Mouse (Mus musculus): ENCODE data around the gene Hsf5.

DNA sequence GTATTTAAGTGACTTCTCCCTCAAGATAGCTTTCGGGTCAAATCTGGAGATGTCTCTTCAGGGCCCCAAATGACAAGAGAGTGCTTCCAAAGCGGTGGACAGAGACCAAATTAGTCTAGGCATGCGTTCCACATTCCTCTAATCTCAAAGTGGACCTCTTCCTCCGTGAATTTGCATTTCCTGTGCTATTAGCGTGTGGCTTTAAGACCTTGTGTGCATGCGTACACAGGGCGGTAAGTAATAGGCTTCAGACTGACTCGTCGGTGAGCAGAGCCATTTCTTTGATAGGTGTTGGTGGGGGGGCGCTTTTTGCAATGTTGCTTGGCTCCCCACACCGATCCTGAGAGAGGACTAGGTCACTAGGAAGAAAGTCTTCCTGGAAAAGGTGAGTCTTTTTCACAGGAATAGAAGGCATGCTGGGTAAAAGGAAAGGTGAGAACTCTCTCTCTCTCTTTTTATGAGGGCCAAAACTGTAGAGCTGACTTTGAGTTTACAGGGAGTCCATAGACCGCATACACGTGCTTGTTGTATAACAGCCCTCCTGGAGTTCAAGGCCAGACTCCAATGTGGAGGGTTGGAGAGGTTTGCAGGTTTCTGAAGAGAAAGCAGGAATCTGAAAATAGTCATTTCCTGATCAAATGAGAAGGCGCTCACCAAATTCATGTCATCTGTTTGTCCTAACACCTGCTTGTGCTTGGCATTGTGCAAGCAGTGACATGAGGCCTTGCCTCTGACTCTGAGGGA lies 85.1 kb downstream of the Hsf5 start:
- TF ChIP-seq CTCF (IDR thresholded peaks at IDR 0.05; ENCODE audit: borderline replicate concordance, control insufficient read depth, extremely low read depth, insufficient read depth, low read length, poor library complexity) (no peak), POLR2A (IDR thresholded peaks at IDR 0.05; ENCODE audit: control insufficient read depth, extremely low read depth, insufficient read depth, low read length, poor library complexity) (no peak)

All from thymus, adult 2 months (tissue).